Mouse (Mus musculus): Measurements from ENCODE around the gene Gramd1a. TPM values are rescaled to one million over a fixed set of nuclear protein-coding genes. Genes with fewer than 3 reads are reported as not detected.

Gene Gramd1a
- polyA plus RNA-seq, 1 experiment from 2014 or later: 277 TPM

DNA sequence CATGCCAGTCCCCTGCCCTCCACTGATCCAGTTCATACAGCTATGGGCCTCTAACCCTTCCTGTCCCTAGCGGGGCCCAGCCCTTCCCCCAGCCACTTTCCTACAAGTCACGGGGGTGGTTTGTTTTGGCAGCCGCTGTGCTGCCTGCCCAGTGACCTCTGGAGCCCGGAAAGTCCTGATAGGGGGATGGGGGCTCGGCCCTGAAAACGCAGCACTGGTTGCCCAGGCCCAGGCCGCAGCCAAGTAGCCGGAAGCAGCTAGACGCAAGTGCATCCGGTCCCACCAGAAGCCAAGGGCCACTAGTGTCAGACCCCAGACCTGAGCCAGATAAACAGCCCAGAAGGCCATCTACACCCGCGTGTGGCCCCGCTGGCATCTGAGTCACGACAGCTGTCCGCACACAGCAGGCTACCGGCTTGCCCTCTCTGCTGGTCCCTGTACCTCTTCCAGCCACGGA lies 40.1 kb downstream of the Gramd1a start:
- H3K4me3 ChIP-seq (replicated peaks; ENCODE audit: low read length): no peak overlapping the region
- H3K4me2 ChIP-seq (ENCODE audit: low read length): no peak overlapping the region
- no peak overlapping the region for H3K9ac ChIP-seq (replicated peaks; ENCODE audit: low read depth, low read length)
- H3K9me3 ChIP-seq (ENCODE audit: control insufficient read depth, low read length): no peaks in the 10 kb centered on the region
- H3K27me3 ChIP-seq (replicated peaks; ENCODE audit: control insufficient read depth, insufficient read depth, low read length): no peaks in the 10 kb centered on the region
- H3K27ac ChIP-seq (ENCODE audit: low read length): no peak overlapping the region
- no peak for ATAC-seq
- no peaks in the 10 kb centered on the region for H3K4me1 ChIP-seq (replicated peaks; ENCODE audit: control insufficient read depth, insufficient read depth, low read length)
- 41% methylated on average over 17 of the region's 17 CpGs for WGBS
- no peaks in the 10 kb centered on the region for H3K36me3 ChIP-seq (ENCODE audit: control insufficient read depth, insufficient read depth)

GRCm38 (mm10) chr7:31115182-31115581 lies 40.5 kb downstream of the Gramd1a start, which contains the start of gene Hpn:
Gene Hpn, minus strand, starts transcription at chr7:31115290.
- ATAC-seq: no peak
- no peak within 1 kb of the TSS for H3K9ac ChIP-seq (replicated peaks; ENCODE audit: low read depth, low read length)
- no peaks in the 10 kb centered on the region for H3K27me3 ChIP-seq (replicated peaks; ENCODE audit: control insufficient read depth, insufficient read depth, low read length)
- no peaks in the 10 kb centered on the region for H3K9me3 ChIP-seq (ENCODE audit: control insufficient read depth, low read length)
- H3K4me1 ChIP-seq (replicated peaks; ENCODE audit: control insufficient read depth, insufficient read depth, low read length): no peaks in the 10 kb centered on the region
- H3K36me3 ChIP-seq (ENCODE audit: control insufficient read depth, insufficient read depth): no peaks in the 10 kb centered on the region
- no peak within 1 kb of the TSS for H3K4me3 ChIP-seq (replicated peaks; ENCODE audit: low read length)
- WGBS: 19% methylated on average over 12 of the region's 15 CpGs
- no peak within 1 kb of the TSS for H3K4me2 ChIP-seq (ENCODE audit: low read length)
- no peak within 1 kb of the TSS for H3K27ac ChIP-seq (ENCODE audit: low read length)

GRCm38 (mm10) chr7:31114646-31115045 lies 41.0 kb downstream of the Gramd1a start:
- Histone ChIP-seq H3K4me1 (replicated peaks; ENCODE audit: control insufficient read depth, insufficient read depth, low read length) (no peaks in the 10 kb centered on the region), H3K36me3 (ENCODE audit: control insufficient read depth, insufficient read depth) (no peaks in the 10 kb centered on the region), H3K4me2 (ENCODE audit: low read length) (no peak overlapping the region), H3K9ac (replicated peaks; ENCODE audit: low read depth, low read length) (no peak overlapping the region), H3K9me3 (ENCODE audit: control insufficient read depth, low read length) (no peaks in the 10 kb centered on the region), H3K27ac (ENCODE audit: low read length) (no peak overlapping the region), H3K4me3 (replicated peaks; ENCODE audit: low read length) (no peak overlapping the region), H3K27me3 (replicated peaks; ENCODE audit: control insufficient read depth, insufficient read depth, low read length) (no peaks in the 10 kb centered on the region)
- 52% methylated on average over 10 of the region's 10 CpGs for WGBS
- ATAC-seq: no peak

GRCm38 (mm10) chr7:31113800-31114199 lies 41.9 kb downstream of the Gramd1a start:
- ATAC-seq: no peak

DNA sequence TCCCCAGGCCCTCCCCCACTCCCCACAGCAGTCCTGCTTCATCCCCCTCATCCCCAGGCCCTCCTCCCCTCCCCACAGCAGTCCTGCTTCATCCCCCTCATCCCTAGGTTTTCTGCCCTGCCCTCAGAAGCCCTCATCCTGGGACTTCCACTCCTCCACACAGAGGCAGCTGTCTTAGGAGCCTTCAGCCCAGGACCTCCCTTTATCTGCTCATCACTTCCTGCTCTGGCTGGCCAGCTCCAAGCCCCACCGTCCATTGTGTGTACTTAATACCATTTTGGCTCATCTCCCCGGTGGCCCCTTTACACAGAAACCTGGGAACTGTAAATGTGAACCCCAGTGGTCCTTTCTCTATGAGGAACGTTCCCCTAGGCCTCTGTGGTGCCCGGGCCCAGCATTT lies 43.7 kb downstream of the Gramd1a start:
- WGBS: 22% methylated on average over 4 of the region's 4 CpGs
- no peak overlapping the region for H3K4me3 ChIP-seq (replicated peaks; ENCODE audit: low read length)
- no peaks in the 10 kb centered on the region for H3K36me3 ChIP-seq (ENCODE audit: control insufficient read depth, insufficient read depth)
- no peak overlapping the region for H3K4me2 ChIP-seq (ENCODE audit: low read length)
- no peaks in the 10 kb centered on the region for H3K27me3 ChIP-seq (replicated peaks; ENCODE audit: control insufficient read depth, insufficient read depth, low read length)
- H3K4me1 ChIP-seq (replicated peaks; ENCODE audit: control insufficient read depth, insufficient read depth, low read length): no peaks in the 10 kb centered on the region
- no peak overlapping the region for H3K9ac ChIP-seq (replicated peaks; ENCODE audit: low read depth, low read length)
- H3K27ac ChIP-seq (ENCODE audit: low read length): no peak overlapping the region
- no peaks in the 10 kb centered on the region for H3K9me3 ChIP-seq (ENCODE audit: control insufficient read depth, low read length)
- no peak for ATAC-seq

More at GRCm38 (mm10) chr7:31113800-31114199, 41.9 kb downstream of the Gramd1a start:
- H3K27ac ChIP-seq (ENCODE audit: low read length): no peak overlapping the region
- no peak overlapping the region for H3K4me3 ChIP-seq (replicated peaks; ENCODE audit: low read length)
- WGBS: 82% methylated on average over 6 of the region's 6 CpGs
- H3K9me3 ChIP-seq (ENCODE audit: control insufficient read depth, low read length): no peaks in the 10 kb centered on the region
- H3K36me3 ChIP-seq (ENCODE audit: control insufficient read depth, insufficient read depth): no peaks in the 10 kb centered on the region
- H3K9ac ChIP-seq (replicated peaks; ENCODE audit: low read depth, low read length): no peak overlapping the region
- no peaks in the 10 kb centered on the region for H3K4me1 ChIP-seq (replicated peaks; ENCODE audit: control insufficient read depth, insufficient read depth, low read length)
- no peak overlapping the region for H3K4me2 ChIP-seq (ENCODE audit: low read length)
- H3K27me3 ChIP-seq (replicated peaks; ENCODE audit: control insufficient read depth, insufficient read depth, low read length): no peaks in the 10 kb centered on the region

GRCm38 (mm10) chr7:31110861-31111385 lies 44.8 kb downstream of the Gramd1a start:
- Histone ChIP-seq H3K27me3 (replicated peaks; ENCODE audit: control insufficient read depth, insufficient read depth, low read length) (no peaks in the 10 kb centered on the region), H3K4me1 (replicated peaks; ENCODE audit: control insufficient read depth, insufficient read depth, low read length) (no peaks in the 10 kb centered on the region), H3K4me2 (ENCODE audit: low read length) (no peak overlapping the region), H3K4me3 (replicated peaks; ENCODE audit: low read length) (no peak overlapping the region), H3K9ac (replicated peaks; ENCODE audit: low read depth, low read length) (no peak overlapping the region), H3K36me3 (ENCODE audit: control insufficient read depth, insufficient read depth) (no peaks in the 10 kb centered on the region), H3K9me3 (ENCODE audit: control insufficient read depth, low read length) (no peaks in the 10 kb centered on the region), H3K27ac (ENCODE audit: low read length) (no peak overlapping the region)
- no peak for ATAC-seq
- 84% methylated on average over 15 of the region's 15 CpGs for WGBS

DNA sequence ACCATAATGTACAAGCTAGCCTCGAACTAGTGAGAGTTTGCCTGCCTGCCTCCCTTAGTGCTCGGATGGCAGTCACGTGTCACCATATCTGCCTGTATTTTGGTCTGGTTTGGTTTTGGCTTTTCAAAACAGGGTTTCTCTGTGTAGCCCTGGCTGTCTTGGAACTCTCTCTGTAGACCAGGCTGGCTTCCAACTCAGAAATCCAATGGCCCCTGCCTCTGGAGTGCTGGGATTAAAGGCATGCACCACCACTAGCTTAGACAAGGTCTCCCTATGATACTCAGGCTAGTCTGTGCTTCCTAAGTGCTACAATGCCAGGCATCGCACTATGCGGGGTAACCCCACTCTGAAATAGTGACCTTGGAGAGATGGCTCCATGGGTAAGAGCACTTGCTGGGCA lies 45.9 kb downstream of the Gramd1a start:
- H3K4me3 ChIP-seq (replicated peaks; ENCODE audit: low read length): no peak overlapping the region
- H3K9ac ChIP-seq (replicated peaks; ENCODE audit: low read depth, low read length): no peak overlapping the region
- H3K36me3 ChIP-seq (ENCODE audit: control insufficient read depth, insufficient read depth): no peaks in the 10 kb centered on the region
- H3K4me2 ChIP-seq (ENCODE audit: low read length): no peak overlapping the region
- no peak overlapping the region for H3K27ac ChIP-seq (ENCODE audit: low read length)
- no peaks in the 10 kb centered on the region for H3K4me1 ChIP-seq (replicated peaks; ENCODE audit: control insufficient read depth, insufficient read depth, low read length)
- H3K9me3 ChIP-seq (ENCODE audit: control insufficient read depth, low read length): no peaks in the 10 kb centered on the region
- H3K27me3 ChIP-seq (replicated peaks; ENCODE audit: control insufficient read depth, insufficient read depth, low read length): no peaks in the 10 kb centered on the region
- ATAC-seq: no peak
- WGBS: 85% methylated on average over 5 of the region's 5 CpGs

GRCm38 (mm10) chr7:31109091-31109490 lies 46.6 kb downstream of the Gramd1a start:
- Histone ChIP-seq H3K4me1 (replicated peaks; ENCODE audit: control insufficient read depth, insufficient read depth, low read length) (no peaks in the 10 kb centered on the region), H3K4me3 (replicated peaks; ENCODE audit: low read length) (no peak overlapping the region), H3K9me3 (ENCODE audit: control insufficient read depth, low read length) (no peaks in the 10 kb centered on the region), H3K27ac (ENCODE audit: low read length) (no peak overlapping the region), H3K4me2 (ENCODE audit: low read length) (no peak overlapping the region), H3K9ac (replicated peaks; ENCODE audit: low read depth, low read length) (no peak overlapping the region), H3K27me3 (replicated peaks; ENCODE audit: control insufficient read depth, insufficient read depth, low read length) (no peaks in the 10 kb centered on the region), H3K36me3 (ENCODE audit: control insufficient read depth, insufficient read depth) (no peaks in the 10 kb centered on the region)
- WGBS: 21% methylated on average over 7 of the region's 7 CpGs
- no peak for ATAC-seq

DNA sequence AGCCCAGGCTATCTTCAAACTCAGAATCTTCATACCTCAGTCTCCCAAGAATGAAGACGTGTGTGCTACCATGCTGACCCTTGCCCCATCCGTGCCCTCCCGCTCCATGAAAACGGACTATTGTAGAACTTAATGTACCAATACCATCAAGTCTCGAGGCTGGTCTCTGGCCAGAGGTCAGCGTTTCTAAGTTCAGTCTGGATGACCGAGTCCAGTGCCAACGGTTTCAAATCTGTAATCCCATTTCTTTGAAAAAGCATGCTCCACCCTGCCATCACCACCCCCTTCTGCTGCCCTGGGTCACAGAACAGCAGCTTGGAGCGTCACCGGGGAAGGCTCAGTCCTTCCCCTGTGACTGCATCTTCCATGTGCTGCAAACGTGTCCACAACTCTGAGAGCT lies 47.9 kb downstream of the Gramd1a start:
- 87% methylated on average over 11 of the region's 11 CpGs for WGBS
- no peak overlapping the region for H3K9ac ChIP-seq (replicated peaks; ENCODE audit: low read depth, low read length)

DNA sequence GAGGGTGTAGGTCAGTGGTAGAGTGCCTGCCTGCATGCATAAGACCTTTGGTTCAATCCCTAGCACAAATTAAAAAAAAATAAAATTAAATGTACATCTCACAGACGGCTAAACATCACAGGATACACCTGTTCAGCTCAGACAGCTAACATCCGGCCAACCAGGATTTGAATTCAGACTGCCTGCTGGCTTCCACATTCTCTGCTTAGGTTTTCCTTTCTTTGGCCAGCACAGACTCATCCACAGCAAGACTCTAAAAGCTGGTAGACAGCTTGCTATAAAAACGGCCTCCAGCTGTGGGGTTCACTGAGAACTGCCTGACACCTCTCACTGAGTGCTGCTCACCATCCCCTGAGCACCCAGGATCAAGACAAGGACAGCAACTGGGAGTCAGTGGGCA lies 49.5 kb downstream of the Gramd1a start:
- no peak overlapping the region for H3K4me3 ChIP-seq (replicated peaks; ENCODE audit: low read length)
- ATAC-seq: no peak
- H3K4me2 ChIP-seq (ENCODE audit: low read length): no peak overlapping the region
- no peaks in the 10 kb centered on the region for H3K9me3 ChIP-seq (ENCODE audit: control insufficient read depth, low read length)
- no peaks in the 10 kb centered on the region for H3K27me3 ChIP-seq (replicated peaks; ENCODE audit: control insufficient read depth, insufficient read depth, low read length)
- no peaks in the 10 kb centered on the region for H3K4me1 ChIP-seq (replicated peaks; ENCODE audit: control insufficient read depth, insufficient read depth, low read length)
- 58% methylated on average over 3 of the region's 3 CpGs for WGBS
- no peak overlapping the region for H3K9ac ChIP-seq (replicated peaks; ENCODE audit: low read depth, low read length)
- no peaks in the 10 kb centered on the region for H3K36me3 ChIP-seq (ENCODE audit: control insufficient read depth, insufficient read depth)
- no peak overlapping the region for H3K27ac ChIP-seq (ENCODE audit: low read length)

More for the DNA sequence above, 47.9 kb downstream of the Gramd1a start:
- Histone ChIP-seq H3K27ac (ENCODE audit: low read length) (no peak overlapping the region), H3K4me3 (replicated peaks; ENCODE audit: low read length) (no peak overlapping the region), H3K27me3 (replicated peaks; ENCODE audit: control insufficient read depth, insufficient read depth, low read length) (no peaks in the 10 kb centered on the region), H3K4me2 (ENCODE audit: low read length) (no peak overlapping the region), H3K4me1 (replicated peaks; ENCODE audit: control insufficient read depth, insufficient read depth, low read length) (no peaks in the 10 kb centered on the region), H3K9me3 (ENCODE audit: control insufficient read depth, low read length) (no peaks in the 10 kb centered on the region), H3K36me3 (ENCODE audit: control insufficient read depth, insufficient read depth) (no peaks in the 10 kb centered on the region)
- no peak for ATAC-seq

Measured in forebrain, embryonic 16.5 days (tissue).